16 mouse cellular contexts compared by ENCODE assay signal in genomic region chr13:14930137-14930785, GRCm38 (mm10).
DNase-seq lines count a peak whose midpoint lies in the region; ATAC-seq lines count a peak whose summit lies in the region.
"Had no signal": no experiment of that assay in that cellular context is flagged by ENCODE, and none has a peak within 500 bp of the region (broad histone marks: within the 10 kb centered on the region; RNA-seq: fewer than 3 reads in every experiment).

No protein-coding gene starts in this region.

- H3K36me3 ChIP-seq in heart, embryonic 12.5 days = no peaks in the 10 kb centered on the region
- H3K36me3 ChIP-seq in lung, embryonic 16.5 days (ENCODE audit: control insufficient read depth, insufficient read depth, low read length) = no peaks in the 10 kb centered on the region
- H3K36me3 ChIP-seq in intestine, embryonic 16.5 days (ENCODE audit: control insufficient read depth, insufficient read depth, low read length) = no peaks in the 10 kb centered on the region
- H3K36me3 ChIP-seq: G1E; heart, embryonic 13.5 days; liver, embryonic 13.5 days had no signal

- no peak overlapping the region for H3K4me2 ChIP-seq in heart, embryonic 12.5 days
- no peak overlapping the region for H3K4me2 ChIP-seq in lung, embryonic 16.5 days (ENCODE audit: low read depth, low read length)
- no peak overlapping the region for H3K4me2 ChIP-seq in intestine, embryonic 16.5 days (ENCODE audit: low read depth, low read length)
- H3K4me2 ChIP-seq: heart, embryonic 13.5 days; liver, embryonic 13.5 days; midbrain, embryonic 11.5 days had no signal

- no peak overlapping the region for H3K4me3 ChIP-seq in heart, embryonic 12.5 days
- no peak overlapping the region for H3K4me3 ChIP-seq in lung, embryonic 16.5 days (ENCODE audit: low read length)
- H3K4me3 ChIP-seq in intestine, embryonic 16.5 days (ENCODE audit: low read length) = no peak overlapping the region
- H3K4me3 ChIP-seq: heart, embryonic 13.5 days; liver, embryonic 13.5 days had no signal

- no peaks in the 10 kb centered on the region for H3K27me3 ChIP-seq in heart, embryonic 12.5 days (replicated peaks)
- H3K27me3 ChIP-seq in lung, embryonic 16.5 days (ENCODE audit: control insufficient read depth, insufficient read depth, low read depth, low read length) = no peaks in the 10 kb centered on the region
- H3K27me3 ChIP-seq in intestine, embryonic 16.5 days (replicated peaks; ENCODE audit: control insufficient read depth, insufficient read depth, low read length) = no peaks in the 10 kb centered on the region
- H3K27me3 ChIP-seq: heart, embryonic 13.5 days; liver, embryonic 13.5 days had no signal

- H3K9me3 ChIP-seq in heart, embryonic 12.5 days (replicated peaks) = no peaks in the 10 kb centered on the region
- no peaks in the 10 kb centered on the region for H3K9me3 ChIP-seq in lung, embryonic 16.5 days (ENCODE audit: control insufficient read depth, low read length)
- H3K9me3 ChIP-seq in intestine, embryonic 16.5 days (ENCODE audit: control insufficient read depth, low read length) = no peaks in the 10 kb centered on the region
- H3K9me3 ChIP-seq: G1E; liver, embryonic 13.5 days had no signal

- no peak for ATAC-seq in heart, embryonic 12.5 days (ENCODE audit: insufficient number of reproducible peaks, low FRiP score)
- peak; percentile 75; the same call in 1 of the 2 replicates for ATAC-seq in lung, embryonic 16.5 days (ENCODE audit: low read depth)
- ATAC-seq in intestine, embryonic 16.5 days = peak; percentile 50; the same call in 1 of the 2 replicates
- ATAC-seq in megakaryocyte-erythroid progenitor cell, adult 5-6 weeks (replicated peaks; ENCODE audit: low FRiP score, low TSS enrichment, poor library complexity, severe bottlenecking) = no peak
- ATAC-seq: inflammation-experienced regulatory T-cells, adult 6 months had no signal

- H3K9ac ChIP-seq in heart, embryonic 12.5 days = no peak overlapping the region
- no peak overlapping the region for H3K9ac ChIP-seq in lung, embryonic 16.5 days (ENCODE audit: low read length)
- no peak overlapping the region for H3K9ac ChIP-seq in intestine, embryonic 16.5 days (ENCODE audit: low read depth, low read length)
- H3K9ac ChIP-seq: heart, embryonic 13.5 days; liver, embryonic 13.5 days had no signal

- no peaks in the 10 kb centered on the region for H3K4me1 ChIP-seq in heart, embryonic 12.5 days (replicated peaks)
- H3K4me1 ChIP-seq in lung, embryonic 16.5 days (replicated peaks; ENCODE audit: control insufficient read depth, insufficient read depth, low read length) = no peaks in the 10 kb centered on the region
- H3K4me1 ChIP-seq in intestine, embryonic 16.5 days (ENCODE audit: control insufficient read depth, insufficient read depth, low read length) = no peaks in the 10 kb centered on the region
- H3K4me1 ChIP-seq: heart, embryonic 13.5 days; liver, embryonic 13.5 days had no signal

- peak; percentile 61 to 68 for DNase-seq in heart, adult 18-20 months
- DNase-seq in lung, adult 18-20 months = no peak
- DNase-seq in ovary, postnatal 36 days (ENCODE audit: low spot score) = no peak
- DNase-seq in adipocyte (ENCODE audit: low spot score) = no peak
- DNase-seq: B cell, adult 2 months; cerebellum, adult 2 months; liver, embryonic 13.5 days; thymus, adult 18-20 months had no signal

- no peak overlapping the region for H3K27ac ChIP-seq in heart, embryonic 12.5 days (ENCODE audit: poor library complexity, severe bottlenecking)
- H3K27ac ChIP-seq in lung, embryonic 16.5 days (ENCODE audit: low read length) = no peak overlapping the region
- 0 out of 2 replicates have a peak overlapping the region, but pooled peaks have one; percentile 45 for H3K27ac ChIP-seq in intestine, embryonic 16.5 days (ENCODE audit: low read length)
- H3K27ac ChIP-seq: heart, embryonic 13.5 days; liver, embryonic 13.5 days had no signal

- 61% methylated on average over 3 of the region's 3 CpGs for whole genome bisulfite sequencing in heart, embryonic 12.5 days
- 67% methylated on average over 3 of the region's 3 CpGs for WGBS in lung, embryonic 16.5 days
- 66% methylated on average over 3 of the region's 3 CpGs for whole genome bisulfite sequencing in intestine, embryonic 16.5 days

Comparison
In these comparisons a context has a peak if more than half of its experiments do, and no peak if none do; other contexts are left out.
1. DNase-seq: peak in heart, adult 18-20 months (2 of 2); none in lung, adult 18-20 months (0 of 2), ovary, postnatal 36 days (single experiment) and adipocyte (single experiment).
2. ATAC-seq: peak in lung, embryonic 16.5 days (single experiment) and intestine, embryonic 16.5 days (single experiment); none in heart, embryonic 12.5 days (single experiment) and megakaryocyte-erythroid progenitor cell, adult 5-6 weeks (single experiment).